Mouse (Mus musculus) midbrain, embryonic 12.5 days (tissue): ENCODE measurements around the gene 3110009E18Rik. TPM values are rescaled to one million over a fixed set of nuclear protein-coding genes. Genes with fewer than 3 reads are reported as not detected.

Experiments used
- ATAC-seq: fragments of 200-750 bp; cut with Nextera tagmentation; 2 replicates; pipeline ENCODE4 v1.8.0; 2017; ENCODE audit warnings: low read depth, moderate TSS enrichment, moderate library complexity; ENCODE audit not compliant: low FRiP score
- H3K27ac ChIP-seq: fragments of 300-500 bp; sonication (generic); replicated peaks from 2 replicates; pipeline ENCODE4 v1.5.1; 2016; ENCODE audit warnings: mild to moderate bottlenecking
- H3K27me3 ChIP-seq: fragments of 300-500 bp; sonication (generic); 2 replicates; pipeline ENCODE4 v1.6.1; 2016; ENCODE audit warnings: mild to moderate bottlenecking
- H3K36me3 ChIP-seq: fragments of 300-500 bp; sonication (generic); 2 replicates; pipeline ENCODE4 v1.6.1; 2016
- H3K4me1 ChIP-seq: fragments of 300-500 bp; sonication (generic); 2 replicates; pipeline ENCODE4 v1.6.1; 2016
- H3K4me2 ChIP-seq: fragments of 300-500 bp; sonication (generic); replicated peaks from 2 replicates; pipeline ENCODE4 v1.6.1; 2016; ENCODE audit warnings: mild to moderate bottlenecking, moderate library complexity
- H3K4me3 ChIP-seq: fragments of 300-500 bp; sonication (generic); 2 replicates; pipeline ENCODE4 v1.5.1; 2016; ENCODE audit warnings: mild to moderate bottlenecking
- H3K9ac ChIP-seq: fragments of 300-500 bp; sonication (generic); replicated peaks from 2 replicates; pipeline ENCODE4 v1.6.1; 2016; ENCODE audit warnings: mild to moderate bottlenecking, moderate library complexity
- H3K9me3 ChIP-seq: fragments of 300-500 bp; sonication (generic); 2 replicates; pipeline ENCODE4 v1.6.1; 2016; ENCODE audit warnings: mild to moderate bottlenecking
- WGBS: fragments of 180-500 bp; shearing (Covaris S2); methylation state at CpG from one replicate; pipeline ENCODE4 v1.1.7; 2016; 5-methylcytosine and 5-hydroxymethylcytosine counted together
- polyA plus RNA-seq: library from polyadenylated mRNA; unstranded; fragments of >200 nt; fragmentation: Nextera tagmentation; extraction: Ambion mirVana; gene quantifications from 2 replicates; pipeline ENCODE4 v1.2.1, GENCODE M21; 2016

3110009E18Rik gene
- polyA plus RNA-seq, result 24.5 and 25.3 TPM in 2 replicates

DNA sequence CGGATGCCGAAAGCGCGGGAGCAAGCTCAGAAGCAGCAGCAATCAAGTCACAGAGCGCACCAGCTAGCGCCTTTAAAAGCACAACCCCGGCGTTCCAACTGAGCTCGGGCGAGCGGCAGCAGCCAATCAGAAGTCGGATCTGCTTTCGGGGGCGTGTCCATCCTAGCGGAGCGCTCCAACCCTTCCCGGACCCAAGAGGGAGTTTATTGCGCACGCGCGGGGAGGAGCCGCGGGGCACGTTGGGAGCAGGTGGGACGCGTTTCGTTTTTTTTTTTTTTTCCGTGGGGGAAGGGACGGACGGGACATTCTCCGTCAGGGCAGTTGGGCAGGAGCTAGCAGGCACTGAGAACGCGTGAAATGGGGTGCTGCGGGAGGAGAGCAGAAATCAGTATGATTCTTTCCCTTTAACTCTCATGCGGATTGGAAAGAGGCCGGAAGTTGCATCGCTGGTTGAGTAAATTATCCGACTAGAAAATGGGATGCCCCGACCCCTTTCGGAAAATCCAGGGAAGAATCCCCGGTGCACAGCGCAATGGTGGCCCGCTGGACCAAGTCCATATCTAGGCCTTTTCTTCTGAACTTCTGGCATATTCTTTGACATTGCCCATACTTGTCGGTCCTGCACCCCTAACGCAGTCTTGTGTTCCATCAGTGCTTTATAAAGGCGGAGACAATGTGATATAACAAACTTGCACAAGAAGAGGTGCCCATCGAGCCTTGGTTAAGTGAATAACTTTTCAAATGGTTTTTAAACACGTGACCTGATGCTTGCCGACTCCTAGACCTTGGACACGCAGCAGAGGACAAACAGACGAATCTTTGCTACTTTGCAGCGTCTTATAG lies at the start of gene 3110009E18Rik, which contains the start of gene Dbi:
3110009E18Rik (plus strand) TSS at position 219 of the 843 bp plus-strand sequence.
Dbi (minus strand) TSS at position 110 of the 843 bp plus-strand sequence.
- 2% methylated on average over 52 of the region's 52 CpGs for WGBS
- H3K9ac ChIP-seq, result peak within 1 kb of the TSS; percentile 55
- H3K4me2 ChIP-seq, result peak within 1 kb of the TSS; percentile 76
- H3K9me3 ChIP-seq, result no peaks in the 10 kb centered on the region
- ATAC-seq, result peak; percentile 94
- peaks cover 6% of the 10 kb centered on the region for H3K36me3 ChIP-seq
- peak within 1 kb of the TSS; percentile 55 for H3K4me3 ChIP-seq
- H3K27ac ChIP-seq, result peak within 1 kb of the TSS; percentile 91
- peaks cover 31% of the 10 kb centered on the region for H3K4me1 ChIP-seq
- H3K27me3 ChIP-seq, result no peaks in the 10 kb centered on the region

- Histone ChIP-seq H3K9ac (peak overlapping the region; percentile 37; the same call in 1 of the 2 replicates), H3K27ac (no peak overlapping the region), H3K27me3 (peaks cover 56% of the 10 kb centered on the region), H3K9me3 (no peaks in the 10 kb centered on the region), H3K36me3 (no peaks in the 10 kb centered on the region), H3K4me3 (peak overlapping the region; percentile 41), H3K4me2 (peak overlapping the region; percentile 74), H3K4me1 (peaks cover 20% of the 10 kb centered on the region)
- WGBS, result 12% methylated on average over 16 of the region's 16 CpGs
- ATAC-seq, result no peak
These were observed 48.1 kb upstream of the 3110009E18Rik start for GRCm38 (mm10) chr1:120072900-120073299.

GRCm38 (mm10) chr1:120073519-120074306 lies 47.3 kb upstream of the 3110009E18Rik start, which contains the start of gene Tmem37:
TSS of gene Tmem37 (minus strand) at chr1:120074074.
- ATAC-seq, result peak; percentile 78
- Histone ChIP-seq H3K4me2 (peak within 1 kb of the TSS; percentile 74), H3K9ac (peak within 1 kb of the TSS; percentile 37; the same call in 1 of the 2 replicates), H3K4me1 (peaks cover 24% of the 10 kb centered on the region), H3K27ac (no peak within 1 kb of the TSS), H3K36me3 (no peaks in the 10 kb centered on the region), H3K4me3 (peak within 1 kb of the TSS; percentile 41), H3K9me3 (no peaks in the 10 kb centered on the region), H3K27me3 (peaks cover 56% of the 10 kb centered on the region)
- WGBS, result 1% methylated on average over 40 of the region's 40 CpGs

DNA sequence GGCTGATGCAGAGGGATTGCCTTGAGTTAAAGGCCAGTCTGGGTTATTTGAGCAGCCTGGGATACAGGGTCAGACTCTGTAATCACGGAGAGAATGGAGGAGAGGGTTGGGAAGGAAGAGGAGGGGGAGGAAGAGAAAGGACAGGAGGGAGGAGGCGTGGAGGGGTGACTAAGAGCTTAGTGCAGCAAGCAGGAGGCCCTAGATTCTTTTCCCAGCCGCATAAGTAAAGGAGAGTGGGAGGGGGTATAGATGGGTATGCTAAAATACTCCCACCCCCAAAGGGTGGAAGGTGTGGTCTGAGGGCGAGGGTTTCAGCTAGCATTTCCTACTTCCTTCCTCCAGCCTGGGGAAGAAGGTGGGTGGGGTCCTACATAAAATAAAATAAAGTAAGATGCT lies 46.7 kb upstream of the 3110009E18Rik start:
- peak overlapping the region; percentile 74 for H3K4me2 ChIP-seq
- H3K4me1 ChIP-seq, result peaks cover 24% of the 10 kb centered on the region
- H3K27ac ChIP-seq, result no peak overlapping the region
- H3K4me3 ChIP-seq, result no peak overlapping the region
- H3K27me3 ChIP-seq, result peaks cover 56% of the 10 kb centered on the region
- no peaks in the 10 kb centered on the region for H3K9me3 ChIP-seq
- ATAC-seq, result 0 out of 2 replicates have a peak, but pooled peaks have one; percentile 3
- WGBS, result 15% methylated on average over 4 of the region's 4 CpGs
- H3K9ac ChIP-seq, result peak overlapping the region; percentile 37; the same call in 1 of the 2 replicates
- H3K36me3 ChIP-seq, result no peaks in the 10 kb centered on the region

- 84% methylated on average over 4 of the region's 4 CpGs for WGBS
- Histone ChIP-seq H3K27me3 (peaks cover 56% of the 10 kb centered on the region), H3K4me1 (peaks cover 24% of the 10 kb centered on the region), H3K4me2 (no peak overlapping the region), H3K9ac (no peak overlapping the region), H3K9me3 (no peaks in the 10 kb centered on the region), H3K36me3 (no peaks in the 10 kb centered on the region), H3K4me3 (no peak overlapping the region), H3K27ac (no peak overlapping the region)
- no peak for ATAC-seq
These were observed 46.1 kb upstream of the 3110009E18Rik start for GRCm38 (mm10) chr1:120074931-120075330.

DNA sequence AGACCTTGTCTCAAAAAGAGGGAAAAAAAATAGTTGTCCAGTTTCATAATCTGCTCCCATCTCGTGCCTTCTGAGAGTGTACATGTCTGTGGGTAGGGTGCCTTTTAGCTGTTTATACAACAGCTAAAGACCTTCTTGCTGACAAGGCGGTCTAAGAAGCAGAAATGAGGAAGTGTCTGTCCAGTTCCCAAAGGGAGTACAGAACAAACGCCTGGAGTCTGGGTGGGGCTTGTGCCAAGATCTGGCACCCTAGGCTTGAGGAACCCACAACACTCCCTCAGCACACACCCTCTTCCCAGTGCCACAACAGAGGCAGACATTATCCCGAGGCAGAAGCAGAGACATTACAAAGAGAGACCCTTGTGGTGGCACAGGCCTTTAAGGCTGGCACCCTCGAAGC lies 45.5 kb upstream of the 3110009E18Rik start:
- WGBS, result 88% methylated on average over 5 of the region's 5 CpGs
- Histone ChIP-seq H3K9me3 (no peaks in the 10 kb centered on the region), H3K4me3 (no peak overlapping the region), H3K4me2 (no peak overlapping the region), H3K27me3 (peaks cover 56% of the 10 kb centered on the region), H3K4me1 (peaks cover 24% of the 10 kb centered on the region), H3K36me3 (no peaks in the 10 kb centered on the region), H3K9ac (no peak overlapping the region), H3K27ac (no peak overlapping the region)
- ATAC-seq, result no peak

GRCm38 (mm10) chr1:120077746-120078410 lies 43.1 kb upstream of the 3110009E18Rik start:
- H3K4me1 ChIP-seq, result peaks cover 22% of the 10 kb centered on the region
- peaks cover 37% of the 10 kb centered on the region for H3K27me3 ChIP-seq
- no peak overlapping the region for H3K9ac ChIP-seq
- no peaks in the 10 kb centered on the region for H3K36me3 ChIP-seq
- no peak for ATAC-seq
- WGBS, result 16% methylated on average over 9 of the region's 9 CpGs
- no peak overlapping the region for H3K4me2 ChIP-seq
- no peak overlapping the region for H3K27ac ChIP-seq
- H3K9me3 ChIP-seq, result no peaks in the 10 kb centered on the region
- no peak overlapping the region for H3K4me3 ChIP-seq

GRCm38 (mm10) chr1:120080632-120081031 lies 40.4 kb upstream of the 3110009E18Rik start:
- Histone ChIP-seq H3K27ac (no peak overlapping the region), H3K4me3 (no peak overlapping the region), H3K27me3 (peaks cover 10% of the 10 kb centered on the region), H3K36me3 (no peaks in the 10 kb centered on the region), H3K4me2 (no peak overlapping the region), H3K9me3 (no peaks in the 10 kb centered on the region), H3K4me1 (peaks cover 10% of the 10 kb centered on the region), H3K9ac (no peak overlapping the region)
- 78% methylated on average over 1 of the region's 1 CpGs for WGBS
- ATAC-seq, result no peak

GRCm38 (mm10) chr1:120082957-120083585 lies 37.9 kb upstream of the 3110009E18Rik start:
- H3K4me2 ChIP-seq, result no peak overlapping the region
- H3K9ac ChIP-seq, result 0 out of 2 replicates have a peak overlapping the region, but pooled peaks have one; percentile 6
- 51% methylated on average over 7 of the region's 7 CpGs for WGBS
- H3K4me1 ChIP-seq, result peaks cover 5% of the 10 kb centered on the region
- no peaks in the 10 kb centered on the region; the same call in 1 of the 2 replicates for H3K27me3 ChIP-seq
- no peak overlapping the region for H3K27ac ChIP-seq
- no peak overlapping the region for H3K4me3 ChIP-seq
- H3K9me3 ChIP-seq, result no peaks in the 10 kb centered on the region
- no peaks in the 10 kb centered on the region for H3K36me3 ChIP-seq
- no peak for ATAC-seq

DNA sequence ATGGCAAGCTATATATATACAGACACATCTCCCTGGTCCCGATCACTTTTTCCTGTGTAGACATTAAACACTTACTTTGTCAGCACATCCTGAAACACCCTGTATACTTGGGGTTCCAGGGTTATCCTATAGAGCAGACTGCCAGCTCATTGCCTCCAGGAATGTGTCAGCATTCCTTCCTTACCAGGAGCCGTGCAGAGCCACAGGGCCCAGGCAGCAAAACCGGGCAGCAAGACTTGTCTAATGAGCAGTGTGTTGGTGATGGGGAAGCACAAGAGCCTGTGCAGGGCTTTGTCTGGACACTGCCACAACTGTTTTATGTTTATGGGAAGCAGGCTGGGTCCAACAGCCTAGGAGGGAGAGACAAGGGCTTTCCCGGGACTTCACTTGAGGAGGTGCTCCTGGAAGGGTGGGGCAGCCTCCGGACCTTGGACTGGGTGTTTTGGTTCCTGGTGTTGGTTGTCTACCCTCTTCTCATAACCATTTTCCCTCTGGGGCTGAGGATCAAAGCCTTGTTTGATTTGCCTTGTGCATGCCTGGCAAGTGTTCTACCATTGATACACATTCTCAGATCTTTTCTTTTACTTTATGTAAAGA lies 37.0 kb upstream of the 3110009E18Rik start:
- Histone ChIP-seq H3K9me3 (no peaks in the 10 kb centered on the region), H3K36me3 (no peaks in the 10 kb centered on the region), H3K27me3 (no peaks in the 10 kb centered on the region; the same call in 1 of the 2 replicates), H3K9ac (no peak overlapping the region), H3K27ac (no peak overlapping the region), H3K4me3 (no peak overlapping the region), H3K4me2 (no peak overlapping the region), H3K4me1 (peaks cover 2% of the 10 kb centered on the region; the same call in 1 of the 2 replicates)
- 68% methylated on average over 5 of the region's 5 CpGs for WGBS
- no peak for ATAC-seq

DNA sequence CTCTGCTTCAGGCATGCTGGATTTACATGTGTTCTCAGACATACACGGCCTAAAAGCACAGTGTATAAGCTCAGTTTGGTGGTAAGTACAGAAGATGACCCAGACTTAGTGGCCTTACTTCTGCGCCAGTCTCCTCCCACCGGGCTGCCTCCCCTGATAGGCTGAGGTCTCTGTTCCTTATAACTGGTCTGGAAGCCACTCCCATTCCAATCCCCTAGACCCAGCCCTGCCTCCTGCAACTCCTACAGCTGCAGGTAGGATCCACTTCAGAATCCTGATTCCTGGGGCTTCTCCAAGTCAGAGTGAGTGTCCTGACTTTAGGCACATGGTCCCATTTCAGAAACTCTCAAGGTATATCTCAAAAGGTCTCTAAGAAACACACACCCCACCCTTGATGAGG lies 35.3 kb upstream of the 3110009E18Rik start:
- H3K4me1 ChIP-seq, result peaks cover 2% of the 10 kb centered on the region; the same call in 1 of the 2 replicates
- H3K9ac ChIP-seq, result no peak overlapping the region
- H3K36me3 ChIP-seq, result no peaks in the 10 kb centered on the region
- 64% methylated on average over 3 of the region's 3 CpGs for WGBS
- H3K9me3 ChIP-seq, result no peaks in the 10 kb centered on the region
- H3K27me3 ChIP-seq, result no peaks in the 10 kb centered on the region; the same call in 1 of the 2 replicates
- H3K4me2 ChIP-seq, result no peak overlapping the region
- H3K27ac ChIP-seq, result no peak overlapping the region
- no peak for ATAC-seq
- no peak overlapping the region for H3K4me3 ChIP-seq
